Mouse (Mus musculus): ENCODE measurements at regions not wholly inside any gene's neighbourhood (a gene's known extent, or its start where the extent isn't known, plus 50 kb on each side); places are given as distances from the start of the nearest gene placed in this dataset.

- Histone ChIP-seq H3K36me3 (ENCODE audit: control insufficient read depth, insufficient read depth) (no peaks in the 10 kb centered on the region), H3K27me3 (ENCODE audit: control insufficient read depth, insufficient read depth, insufficient read length) (no peaks in the 10 kb centered on the region), H3K79me3 (ENCODE audit: low read depth) (no peaks in the 10 kb centered on the region), H3ac (ENCODE audit: control insufficient read depth, insufficient read length, low read depth) (no peak overlapping the region), H3K79me2 (ENCODE audit: control insufficient read depth, insufficient read depth) (no peaks in the 10 kb centered on the region), H3K4me3 (ENCODE audit: insufficient read depth, poor library complexity, severe bottlenecking) (no peak overlapping the region)
- TF ChIP-seq MAX (IDR thresholded peaks at IDR 0.05) (no peak), MYOD1 (IDR thresholded peaks at IDR 0.05; ENCODE audit: control insufficient read depth, insufficient read length, low read depth) (no peak), MYOG (IDR thresholded peaks at IDR 0.05; ENCODE audit: control insufficient read depth, extremely low read depth, insufficient read length) (no peak), FOSL1 (IDR thresholded peaks at IDR 0.05; ENCODE audit: insufficient read depth, low read length, poor library complexity, severe bottlenecking) (no peak), CEBPB (IDR thresholded peaks at IDR 0.05; ENCODE audit: low read depth) (no peak), USF1 (IDR thresholded peaks at IDR 0.05; ENCODE audit: low read depth) (no peak), CTCF (IDR thresholded peaks at IDR 0.05; ENCODE audit: control insufficient read depth, insufficient read depth, insufficient read length) (no peak)
Measured at GRCm38 (mm10) chr6:126327187-126327586, 160.5 kb upstream of the Ntf3 start.

DNA sequence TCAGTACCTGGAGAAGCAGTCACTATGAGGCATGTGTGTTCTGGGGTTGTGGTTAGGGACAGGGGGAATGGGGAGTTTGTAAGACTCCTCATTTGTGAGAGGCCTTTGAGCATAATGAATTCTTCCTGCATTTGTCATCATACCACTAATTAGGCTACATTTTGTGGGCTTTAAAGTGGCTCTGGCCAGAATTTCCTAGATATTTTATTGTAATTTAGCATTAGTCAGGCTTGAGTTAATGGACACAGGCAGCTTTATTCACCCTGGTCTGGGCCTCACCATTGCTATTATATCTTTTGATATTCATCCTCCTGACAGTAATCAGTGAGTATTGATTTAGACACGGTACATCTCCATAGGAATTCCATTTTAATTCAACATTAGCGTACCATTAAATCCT, 151.8 kb upstream of the Ntf3 start:
- Histone ChIP-seq H3K79me3 (ENCODE audit: low read depth) (no peaks in the 10 kb centered on the region), H3K4me3 (ENCODE audit: insufficient read depth, poor library complexity, severe bottlenecking) (no peak overlapping the region), H3K36me3 (ENCODE audit: control insufficient read depth, insufficient read depth) (no peaks in the 10 kb centered on the region), H3ac (ENCODE audit: control insufficient read depth, insufficient read length, low read depth) (no peak overlapping the region), H3K27me3 (ENCODE audit: control insufficient read depth, insufficient read depth, insufficient read length) (no peaks in the 10 kb centered on the region), H3K79me2 (ENCODE audit: control insufficient read depth, insufficient read depth) (no peaks in the 10 kb centered on the region)
- no peak for TF ChIP-seq USF1 (IDR thresholded peaks at IDR 0.05; ENCODE audit: low read depth)
- no peak for TF ChIP-seq CEBPB (IDR thresholded peaks at IDR 0.05; ENCODE audit: low read depth)
- no peak for TF ChIP-seq FOSL1 (IDR thresholded peaks at IDR 0.05; ENCODE audit: insufficient read depth, low read length, poor library complexity, severe bottlenecking)
- no peak for TF ChIP-seq MAX (IDR thresholded peaks at IDR 0.05)
- TF ChIP-seq MYOG (IDR thresholded peaks at IDR 0.05; ENCODE audit: control insufficient read depth, extremely low read depth, insufficient read length) = no peak
- TF ChIP-seq MYOD1 (IDR thresholded peaks at IDR 0.05; ENCODE audit: control insufficient read depth, insufficient read length, low read depth) = no peak
- TF ChIP-seq CTCF (IDR thresholded peaks at IDR 0.05; ENCODE audit: control insufficient read depth, insufficient read depth, insufficient read length) = no peak

DNA sequence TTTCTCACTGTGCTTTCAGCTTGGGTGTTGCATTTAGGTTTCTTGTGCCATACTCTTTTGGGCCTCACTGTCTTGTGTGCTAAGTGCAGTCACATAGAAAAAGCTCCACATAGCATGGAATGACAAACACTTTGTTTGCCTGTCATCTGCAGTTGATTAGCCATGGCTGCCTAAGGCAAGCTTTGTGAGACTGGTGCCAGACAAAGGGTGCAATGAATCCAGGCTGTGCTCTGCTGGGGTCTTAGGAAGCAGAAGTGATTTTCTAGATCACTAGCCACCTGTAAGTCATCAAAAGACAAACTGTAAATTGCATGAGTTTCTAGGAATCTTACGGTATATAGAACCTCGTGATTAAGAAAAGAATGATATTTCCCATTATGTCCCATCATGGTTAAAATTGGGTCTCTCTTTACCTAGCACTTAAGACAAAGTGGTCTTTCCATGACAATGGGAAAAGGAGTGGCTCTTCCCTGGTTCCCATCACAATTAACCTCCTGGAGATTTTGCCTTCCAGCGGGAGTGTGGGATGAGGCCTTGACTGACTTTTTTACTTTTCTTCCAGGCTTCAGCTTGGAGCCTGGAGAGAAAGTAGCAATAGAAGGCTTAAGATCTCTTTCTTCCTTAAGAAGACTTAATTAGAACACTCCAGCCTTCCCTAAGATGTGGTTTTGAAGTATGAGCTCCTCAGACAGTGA, 144.2 kb upstream of the Ntf3 start:
- Histone ChIP-seq H3ac (ENCODE audit: control insufficient read depth, insufficient read length, low read depth) (no peak overlapping the region), H3K27me3 (ENCODE audit: control insufficient read depth, insufficient read depth, insufficient read length) (no peaks in the 10 kb centered on the region), H3K79me2 (ENCODE audit: control insufficient read depth, insufficient read depth) (no peaks in the 10 kb centered on the region), H3K79me3 (ENCODE audit: low read depth) (no peaks in the 10 kb centered on the region), H3K36me3 (ENCODE audit: control insufficient read depth, insufficient read depth) (no peaks in the 10 kb centered on the region), H3K4me3 (ENCODE audit: insufficient read depth, poor library complexity, severe bottlenecking) (no peak overlapping the region)
- TF ChIP-seq MAX (IDR thresholded peaks at IDR 0.05) (no peak), MYOG (IDR thresholded peaks at IDR 0.05; ENCODE audit: control insufficient read depth, extremely low read depth, insufficient read length) (no peak), USF1 (IDR thresholded peaks at IDR 0.05; ENCODE audit: low read depth) (no peak), CEBPB (IDR thresholded peaks at IDR 0.05; ENCODE audit: low read depth) (no peak), MYOD1 (IDR thresholded peaks at IDR 0.05; ENCODE audit: control insufficient read depth, insufficient read length, low read depth) (no peak), CTCF (IDR thresholded peaks at IDR 0.05; ENCODE audit: control insufficient read depth, insufficient read depth, insufficient read length) (no peak), FOSL1 (IDR thresholded peaks at IDR 0.05; ENCODE audit: insufficient read depth, low read length, poor library complexity, severe bottlenecking) (no peak)

DNA sequence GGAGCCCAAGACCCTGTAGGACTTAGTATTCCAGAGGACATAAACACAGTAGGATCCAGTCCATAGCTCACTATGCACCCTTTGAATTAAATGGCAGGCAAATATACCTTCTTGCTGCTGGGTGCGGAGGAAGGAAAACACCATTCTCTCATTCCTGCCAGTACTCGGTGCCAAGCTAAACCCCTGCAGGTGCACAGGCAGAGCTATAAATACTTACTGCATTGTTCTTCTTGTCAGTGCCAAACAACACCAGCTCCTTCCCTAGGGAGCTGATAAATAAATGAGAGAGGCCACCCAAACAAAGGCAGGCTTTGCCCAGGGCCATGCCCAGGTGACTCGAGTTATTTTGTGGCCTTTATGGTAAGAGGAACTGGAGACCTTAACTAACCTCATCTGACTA, 136.4 kb upstream of the Ntf3 start:
- TF ChIP-seq CTCF (IDR thresholded peaks at IDR 0.05; ENCODE audit: control insufficient read depth, insufficient read depth, insufficient read length) (no peak), USF1 (IDR thresholded peaks at IDR 0.05; ENCODE audit: low read depth) (no peak), MAX (IDR thresholded peaks at IDR 0.05) (no peak), CEBPB (IDR thresholded peaks at IDR 0.05; ENCODE audit: low read depth) (no peak), MYOD1 (IDR thresholded peaks at IDR 0.05; ENCODE audit: control insufficient read depth, insufficient read length, low read depth) (no peak), MYOG (IDR thresholded peaks at IDR 0.05; ENCODE audit: control insufficient read depth, extremely low read depth, insufficient read length) (no peak), FOSL1 (IDR thresholded peaks at IDR 0.05; ENCODE audit: insufficient read depth, low read length, poor library complexity, severe bottlenecking) (no peak)
- H3ac ChIP-seq (ENCODE audit: control insufficient read depth, insufficient read length, low read depth) = no peak overlapping the region

DNA sequence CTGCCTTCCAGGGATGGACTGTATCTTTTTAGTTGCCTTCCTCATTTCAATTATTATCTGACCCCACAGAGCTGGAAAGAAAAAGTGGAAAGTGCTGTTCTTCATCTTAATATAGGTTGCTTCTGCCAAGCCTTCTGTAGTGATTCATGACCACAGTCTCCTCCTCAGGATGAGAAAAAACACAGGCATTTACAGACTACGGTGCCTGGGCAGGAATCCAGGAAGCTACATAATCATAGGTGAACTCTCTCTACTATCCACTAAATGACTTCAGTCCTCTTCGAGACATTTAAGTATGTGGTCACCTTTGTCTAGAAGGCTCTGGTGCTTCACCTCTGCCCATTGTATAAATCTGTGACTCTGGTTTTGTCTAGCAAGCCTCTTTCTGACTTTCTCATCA, 124.9 kb upstream of the Ntf3 start:
- Histone ChIP-seq H3ac (ENCODE audit: control insufficient read depth, insufficient read length, low read depth) (no peak overlapping the region), H3K27me3 (ENCODE audit: control insufficient read depth, insufficient read depth, insufficient read length) (no peaks in the 10 kb centered on the region), H3K79me2 (ENCODE audit: control insufficient read depth, insufficient read depth) (no peaks in the 10 kb centered on the region), H3K4me3 (ENCODE audit: insufficient read depth, poor library complexity, severe bottlenecking) (no peak overlapping the region), H3K36me3 (ENCODE audit: control insufficient read depth, insufficient read depth) (no peaks in the 10 kb centered on the region), H3K79me3 (ENCODE audit: low read depth) (no peaks in the 10 kb centered on the region)
- TF ChIP-seq CEBPB (IDR thresholded peaks at IDR 0.05; ENCODE audit: low read depth) = no peak
- no peak for TF ChIP-seq MYOG (IDR thresholded peaks at IDR 0.05; ENCODE audit: control insufficient read depth, extremely low read depth, insufficient read length)
- TF ChIP-seq FOSL1 (IDR thresholded peaks at IDR 0.05; ENCODE audit: insufficient read depth, low read length, poor library complexity, severe bottlenecking) = no peak
- no peak for TF ChIP-seq MYOD1 (IDR thresholded peaks at IDR 0.05; ENCODE audit: control insufficient read depth, insufficient read length, low read depth)
- no peak for TF ChIP-seq CTCF (IDR thresholded peaks at IDR 0.05; ENCODE audit: control insufficient read depth, insufficient read depth, insufficient read length)
- TF ChIP-seq MAX (IDR thresholded peaks at IDR 0.05) = no peak
- TF ChIP-seq USF1 (IDR thresholded peaks at IDR 0.05; ENCODE audit: low read depth) = no peak

More for the DNA sequence above, 136.4 kb upstream of the Ntf3 start:
- Histone ChIP-seq H3K79me3 (ENCODE audit: low read depth) (no peaks in the 10 kb centered on the region), H3K79me2 (ENCODE audit: control insufficient read depth, insufficient read depth) (no peaks in the 10 kb centered on the region), H3K4me3 (ENCODE audit: insufficient read depth, poor library complexity, severe bottlenecking) (no peak overlapping the region), H3K36me3 (ENCODE audit: control insufficient read depth, insufficient read depth) (no peaks in the 10 kb centered on the region), H3K27me3 (ENCODE audit: control insufficient read depth, insufficient read depth, insufficient read length) (no peaks in the 10 kb centered on the region)
